Mouse (Mus musculus) heart, adult 2 months (tissue): ENCODE data around the gene Arhgap42.

Experiments
- CTCF ChIP-seq: fragments of 200-600 bp; IDR thresholded peaks from 2 replicates; pipeline ENCODE4 v1.8.1; 2022; ENCODE audit warnings: antibody characterized with exemption, mild to moderate bottlenecking, moderate library complexity
- POLR2A ChIP-seq: fragments of 200-500 bp; IDR thresholded peaks from 2 replicates; pipeline ENCODE4 v1.6.1; 2011; ENCODE audit warnings: mild to moderate bottlenecking, low read depth, low read length, control low read depth; ENCODE audit not compliant: insufficient read depth

DNA sequence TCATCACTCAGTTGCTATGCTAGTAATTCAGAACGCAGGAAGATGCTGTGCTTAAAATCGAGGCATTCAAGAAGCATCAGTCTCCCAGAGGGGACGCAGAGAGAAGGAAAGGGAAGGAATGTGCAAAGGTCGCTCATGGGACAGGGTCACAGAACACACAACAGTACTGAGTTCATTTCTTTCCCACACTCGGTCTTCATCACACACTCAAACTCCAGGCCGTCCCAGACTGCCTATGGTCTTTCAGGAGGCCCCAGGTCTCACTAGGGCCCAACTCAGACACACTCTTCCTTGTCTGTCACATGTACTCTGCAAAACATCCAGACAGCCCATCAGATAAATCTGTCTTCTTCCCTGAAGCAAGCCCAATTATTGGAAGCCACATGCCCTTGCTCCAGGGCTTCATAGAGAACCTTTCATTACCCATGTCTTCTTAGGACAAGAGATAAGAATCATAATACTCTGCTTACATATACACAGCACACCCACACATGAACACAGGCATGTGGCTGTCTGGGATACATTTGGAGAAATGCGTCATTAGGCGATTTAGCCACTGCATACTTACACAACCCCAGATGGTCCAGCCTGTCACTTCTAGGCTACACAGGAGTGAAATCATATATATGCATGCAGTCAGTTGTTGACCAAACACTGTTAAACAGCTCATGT is 39.6 kb downstream of the Arhgap42 start:
- TF ChIP-seq CTCF (no peak), POLR2A (no peak)
